Mouse (Mus musculus) forebrain, embryonic 13.5 days (tissue): ENCODE results near the gene Ch25h. TPM values are rescaled to one million over a fixed set of nuclear protein-coding genes. Genes with fewer than 3 reads are reported as not detected.

Experiments
- ATAC-seq: fragments of 200-750 bp; cut with Nextera tagmentation; 2 replicates; pipeline ENCODE4 v1.8.0; 2017
- H3K27ac ChIP-seq: fragments of 300-500 bp; sonication (generic); 2 replicates; pipeline ENCODE4 v1.5.1; 2015; ENCODE audit warnings: inconsistent platforms, mild to moderate bottlenecking, moderate library complexity
- H3K27me3 ChIP-seq: fragments of 300-500 bp; sonication (generic); 2 replicates; pipeline ENCODE4 v1.6.1; 2015; ENCODE audit warnings: mild to moderate bottlenecking, inconsistent platforms
- H3K36me3 ChIP-seq: fragments of 300-500 bp; sonication (generic); 2 replicates; pipeline ENCODE4 v1.6.1; 2015; ENCODE audit warnings: mild to moderate bottlenecking, inconsistent platforms; ENCODE audit not compliant: poor library complexity, severe bottlenecking
- H3K4me1 ChIP-seq: fragments of 300-500 bp; sonication (generic); 2 replicates; pipeline ENCODE4 v1.6.1; 2015; ENCODE audit warnings: inconsistent platforms
- H3K4me2 ChIP-seq: fragments of 300-500 bp; sonication (generic); 2 replicates; pipeline ENCODE4 v1.6.1; 2015; ENCODE audit warnings: inconsistent platforms, mild to moderate bottlenecking, moderate library complexity
- H3K4me3 ChIP-seq: fragments of 300-500 bp; sonication (generic); 2 replicates; pipeline ENCODE4 v1.5.1; 2015; ENCODE audit warnings: mild to moderate bottlenecking, inconsistent platforms
- H3K9ac ChIP-seq: fragments of 300-500 bp; sonication (generic); 2 replicates; pipeline ENCODE4 v1.6.1; 2015; ENCODE audit warnings: mild to moderate bottlenecking, inconsistent platforms
- H3K9me3 ChIP-seq: fragments of 300-500 bp; sonication (generic); replicated peaks from 2 replicates; pipeline ENCODE4 v1.6.1; 2016; ENCODE audit warnings: inconsistent platforms
- WGBS: fragments of 180-500 bp; shearing (Covaris S2); methylation state at CpG from one replicate; pipeline ENCODE4 v1.1.7; 2015; 5-methylcytosine and 5-hydroxymethylcytosine counted together
- polyA plus RNA-seq: library from polyadenylated mRNA; unstranded; fragments of >200 nt; fragmentation: Nextera tagmentation; extraction: Ambion mirVana; gene quantifications from 2 replicates; pipeline ENCODE4 v1.2.1, GENCODE M21; 2015

The Ch25h gene
- polyA plus RNA-seq, 1 experiment from 2014 or later: 0.23 TPM

DNA sequence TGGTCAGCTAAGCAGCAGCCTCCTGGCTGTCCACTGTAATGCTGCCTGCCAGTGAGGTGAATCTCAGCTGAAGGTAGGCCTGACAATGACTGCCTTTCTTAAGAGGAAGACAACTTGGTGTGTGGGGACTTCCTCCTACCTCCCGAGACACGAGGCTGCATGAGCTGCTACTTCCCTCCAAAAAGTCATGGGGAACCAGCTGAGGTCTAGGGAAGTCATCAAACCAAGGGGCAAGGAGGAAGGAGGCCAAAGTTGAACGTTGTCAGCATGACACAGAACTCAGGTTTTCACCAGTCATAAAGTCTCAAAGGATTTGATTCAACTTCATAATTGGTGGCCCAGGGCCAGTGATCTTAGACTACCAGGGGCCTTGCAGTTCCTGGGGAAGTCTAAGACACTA is 40.7 kb upstream of the Ch25h start:
- Histone ChIP-seq H3K27ac (no peak overlapping the region), H3K27me3 (no peaks in the 10 kb centered on the region), H3K36me3 (peaks cover 4% of the 10 kb centered on the region; the same call in 1 of the 2 replicates), H3K4me2 (no peak overlapping the region), H3K4me3 (no peak overlapping the region), H3K4me1 (no peaks in the 10 kb centered on the region), H3K9ac (no peak overlapping the region), H3K9me3 (no peaks in the 10 kb centered on the region)
- ATAC-seq: no peak
- 90% methylated on average over 3 of the region's 3 CpGs for WGBS

DNA sequence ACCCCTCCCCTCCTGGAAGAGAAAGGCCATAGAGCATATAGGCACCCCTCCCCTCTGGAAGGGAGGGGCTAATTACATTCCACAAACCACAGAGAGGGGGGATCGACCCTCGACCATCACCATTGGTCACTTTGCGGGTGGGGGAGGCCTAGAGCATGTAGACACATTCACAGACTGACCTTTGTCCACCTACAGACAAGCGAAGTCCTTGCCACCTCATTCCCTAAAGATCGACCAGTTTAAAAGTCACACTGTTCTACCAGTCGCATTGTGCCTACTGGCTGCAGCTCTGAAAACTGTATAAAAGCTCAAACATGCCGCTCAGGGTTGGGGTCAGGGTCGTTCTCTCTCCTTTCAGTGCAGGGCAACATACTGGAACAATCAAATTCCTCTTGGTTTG is 36.6 kb upstream of the Ch25h start:
- H3K36me3 ChIP-seq: no peaks in the 10 kb centered on the region; the same call in 1 of the 2 replicates
- no peaks in the 10 kb centered on the region for H3K4me1 ChIP-seq
- no peaks in the 10 kb centered on the region for H3K9me3 ChIP-seq
- 77% methylated on average over 8 of the region's 8 CpGs for WGBS
- no peak overlapping the region for H3K4me3 ChIP-seq
- H3K9ac ChIP-seq: no peak overlapping the region
- H3K27ac ChIP-seq: no peak overlapping the region
- no peak for ATAC-seq
- H3K27me3 ChIP-seq: no peaks in the 10 kb centered on the region
- no peak overlapping the region for H3K4me2 ChIP-seq

DNA sequence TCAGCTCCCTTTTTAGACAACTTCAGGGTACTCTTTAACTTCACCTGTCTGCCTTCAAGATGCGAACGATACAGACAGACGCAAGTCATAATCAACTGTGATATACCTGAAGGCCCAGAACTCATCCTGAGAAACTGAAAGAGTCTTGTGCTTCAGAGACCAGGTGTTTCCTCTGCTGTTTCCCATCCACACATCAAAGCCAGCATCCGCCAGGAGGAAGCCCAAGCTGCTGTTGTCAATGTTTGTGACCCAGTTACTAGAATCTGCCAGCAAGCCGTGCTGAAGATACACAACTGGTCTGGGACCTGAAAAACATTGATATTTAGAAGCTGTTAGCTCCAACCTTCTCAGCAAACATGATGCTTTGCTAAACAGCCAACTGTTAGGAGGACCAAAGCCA is 35.8 kb upstream of the Ch25h start:
- WGBS: 93% methylated on average over 5 of the region's 5 CpGs
- Histone ChIP-seq H3K4me3 (no peak overlapping the region), H3K4me1 (no peaks in the 10 kb centered on the region), H3K27ac (no peak overlapping the region), H3K36me3 (no peaks in the 10 kb centered on the region; the same call in 1 of the 2 replicates), H3K9ac (no peak overlapping the region), H3K27me3 (no peaks in the 10 kb centered on the region), H3K4me2 (no peak overlapping the region), H3K9me3 (no peaks in the 10 kb centered on the region)
- no peak for ATAC-seq

DNA sequence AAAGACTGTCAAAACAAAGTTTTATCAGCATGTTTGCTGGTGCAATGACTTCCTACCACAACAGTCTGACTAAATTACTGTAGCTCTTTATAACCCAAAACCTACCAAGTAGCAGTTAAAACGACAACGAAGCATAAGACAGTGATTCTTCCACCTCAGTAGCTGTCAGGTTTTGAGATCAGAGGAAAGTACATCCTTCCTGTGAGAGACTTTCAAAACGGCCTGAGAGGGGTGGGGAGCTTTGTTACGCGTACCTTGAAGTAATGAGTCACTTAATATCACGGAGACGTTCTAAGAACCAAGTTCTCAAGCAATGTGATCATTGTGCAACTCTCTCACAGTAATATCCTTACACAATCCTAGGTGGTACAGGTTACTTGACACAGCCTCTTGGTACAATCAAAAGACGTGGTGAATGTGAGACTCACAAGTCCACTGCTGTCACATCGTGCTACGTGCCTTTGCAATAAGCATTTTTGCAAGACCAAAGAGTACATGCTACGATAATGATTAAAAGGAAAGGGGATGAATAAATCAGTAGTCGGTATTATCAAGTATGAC is 30.3 kb upstream of the Ch25h start:
- Histone ChIP-seq H3K4me3 (no peak overlapping the region), H3K9me3 (no peaks in the 10 kb centered on the region), H3K27me3 (no peaks in the 10 kb centered on the region), H3K4me1 (no peaks in the 10 kb centered on the region), H3K9ac (no peak overlapping the region), H3K27ac (no peak overlapping the region), H3K4me2 (no peak overlapping the region), H3K36me3 (no peaks in the 10 kb centered on the region; the same call in 1 of the 2 replicates)
- WGBS: 83% methylated on average over 12 of the region's 12 CpGs
- no peak for ATAC-seq

DNA sequence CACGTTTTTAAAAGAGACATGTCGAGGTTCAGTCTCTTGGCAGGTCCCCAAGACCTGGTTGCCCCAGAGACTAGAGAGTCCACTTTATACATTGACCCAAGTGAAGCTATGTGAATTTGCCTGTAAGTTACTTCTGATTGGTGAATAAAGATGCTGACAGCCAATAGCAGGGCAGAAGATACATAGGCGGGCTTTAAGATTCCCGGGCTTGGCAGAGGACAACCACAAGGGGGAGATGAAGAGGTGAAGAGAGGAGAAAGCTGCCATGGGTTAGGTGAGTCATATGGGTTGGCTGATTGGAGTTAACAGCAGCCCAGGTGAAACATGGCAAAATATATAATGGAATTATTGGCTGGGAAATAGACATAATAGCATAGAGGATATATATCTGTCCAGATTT is 25.8 kb upstream of the Ch25h start:
- H3K27ac ChIP-seq: no peak overlapping the region
- WGBS: 43% methylated on average over 4 of the region's 4 CpGs
- H3K9ac ChIP-seq: no peak overlapping the region
- H3K4me3 ChIP-seq: no peak overlapping the region
- no peaks in the 10 kb centered on the region for H3K27me3 ChIP-seq
- H3K4me1 ChIP-seq: no peaks in the 10 kb centered on the region
- H3K9me3 ChIP-seq: no peaks in the 10 kb centered on the region
- peak; percentile 62; the same call in 1 of the 2 replicates for ATAC-seq
- no peaks in the 10 kb centered on the region; the same call in 1 of the 2 replicates for H3K36me3 ChIP-seq
- H3K4me2 ChIP-seq: no peak overlapping the region

DNA sequence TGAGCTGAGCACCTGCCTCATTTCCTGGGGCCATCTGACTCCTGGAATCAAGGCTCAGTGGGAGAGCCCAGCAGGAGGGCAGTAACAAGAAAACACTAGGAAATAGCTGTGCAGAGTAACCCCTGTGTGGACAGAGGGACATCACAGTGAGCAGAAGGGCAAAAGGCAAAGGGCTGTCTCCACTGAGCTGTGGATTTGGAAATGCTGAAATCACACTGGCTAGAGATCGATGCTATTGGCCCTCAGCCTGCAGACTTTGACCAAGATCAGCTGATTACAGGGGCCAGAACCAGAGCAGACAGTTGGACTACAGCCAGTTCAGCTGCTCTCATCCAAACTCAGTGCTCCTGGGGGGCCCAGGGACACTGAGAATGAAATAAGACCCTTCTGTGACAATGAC is 21.4 kb upstream of the Ch25h start:
- no peaks in the 10 kb centered on the region for H3K4me1 ChIP-seq
- H3K4me2 ChIP-seq: no peak overlapping the region
- H3K36me3 ChIP-seq: peaks cover 4% of the 10 kb centered on the region
- no peak for ATAC-seq
- no peak overlapping the region for H3K27ac ChIP-seq
- 67% methylated on average over 1 of the region's 1 CpGs for WGBS
- H3K9me3 ChIP-seq: no peaks in the 10 kb centered on the region
- H3K27me3 ChIP-seq: no peaks in the 10 kb centered on the region
- H3K4me3 ChIP-seq: no peak overlapping the region
- no peak overlapping the region for H3K9ac ChIP-seq

DNA sequence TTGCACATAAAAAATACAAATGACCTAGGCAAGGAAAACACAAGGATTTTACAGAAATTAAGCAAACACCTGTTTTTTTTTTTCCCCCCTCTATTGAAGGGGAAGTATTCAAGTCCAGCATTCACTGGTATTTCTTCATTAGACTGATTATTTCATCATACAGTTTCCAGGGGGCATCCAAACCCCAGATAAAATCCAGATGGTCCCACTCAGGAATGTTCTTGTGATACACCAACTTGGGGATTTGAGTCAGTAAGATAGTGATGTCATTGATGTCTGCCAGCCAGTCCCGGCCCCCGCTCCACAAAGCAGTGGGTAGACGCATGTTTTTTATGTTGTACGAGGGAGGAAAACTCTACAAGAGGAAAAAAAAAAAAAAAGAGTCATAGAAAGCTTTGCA is 18.9 kb upstream of the Ch25h start:
- Histone ChIP-seq H3K4me1 (no peaks in the 10 kb centered on the region), H3K27ac (no peak overlapping the region), H3K4me3 (no peak overlapping the region), H3K9ac (no peak overlapping the region), H3K27me3 (no peaks in the 10 kb centered on the region), H3K9me3 (no peaks in the 10 kb centered on the region), H3K36me3 (peaks cover 4% of the 10 kb centered on the region; the same call in 1 of the 2 replicates), H3K4me2 (no peak overlapping the region)
- 87% methylated on average over 4 of the region's 4 CpGs for WGBS
- no peak for ATAC-seq

DNA sequence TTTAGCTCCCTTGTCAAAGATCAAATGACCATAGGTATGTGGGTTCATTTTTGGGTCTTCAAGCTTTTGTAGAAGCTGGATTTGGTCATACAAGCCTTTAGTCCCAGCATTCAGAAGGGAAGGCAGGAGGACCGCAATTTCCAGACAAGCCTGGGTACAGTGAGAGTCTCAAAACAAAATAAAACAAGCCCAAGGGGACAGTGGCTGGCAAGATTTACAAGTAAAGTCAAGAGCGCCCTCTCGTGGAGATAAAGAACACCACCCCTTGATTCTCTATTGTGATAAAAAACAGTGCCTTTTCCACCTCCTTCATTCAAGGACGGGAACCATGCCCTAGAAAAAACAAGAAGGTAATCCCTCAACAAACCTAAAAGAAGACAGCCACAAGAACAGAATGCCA is 8.6 kb upstream of the Ch25h start:
- ATAC-seq: no peak
- H3K4me2 ChIP-seq: no peak overlapping the region
- H3K27me3 ChIP-seq: no peaks in the 10 kb centered on the region
- no peak overlapping the region for H3K9ac ChIP-seq
- H3K4me3 ChIP-seq: no peak overlapping the region
- no peaks in the 10 kb centered on the region for H3K4me1 ChIP-seq
- H3K9me3 ChIP-seq: no peaks in the 10 kb centered on the region
- no peaks in the 10 kb centered on the region for H3K36me3 ChIP-seq
- no peak overlapping the region for H3K27ac ChIP-seq
- 12% methylated on average over 4 of the region's 4 CpGs for WGBS

DNA sequence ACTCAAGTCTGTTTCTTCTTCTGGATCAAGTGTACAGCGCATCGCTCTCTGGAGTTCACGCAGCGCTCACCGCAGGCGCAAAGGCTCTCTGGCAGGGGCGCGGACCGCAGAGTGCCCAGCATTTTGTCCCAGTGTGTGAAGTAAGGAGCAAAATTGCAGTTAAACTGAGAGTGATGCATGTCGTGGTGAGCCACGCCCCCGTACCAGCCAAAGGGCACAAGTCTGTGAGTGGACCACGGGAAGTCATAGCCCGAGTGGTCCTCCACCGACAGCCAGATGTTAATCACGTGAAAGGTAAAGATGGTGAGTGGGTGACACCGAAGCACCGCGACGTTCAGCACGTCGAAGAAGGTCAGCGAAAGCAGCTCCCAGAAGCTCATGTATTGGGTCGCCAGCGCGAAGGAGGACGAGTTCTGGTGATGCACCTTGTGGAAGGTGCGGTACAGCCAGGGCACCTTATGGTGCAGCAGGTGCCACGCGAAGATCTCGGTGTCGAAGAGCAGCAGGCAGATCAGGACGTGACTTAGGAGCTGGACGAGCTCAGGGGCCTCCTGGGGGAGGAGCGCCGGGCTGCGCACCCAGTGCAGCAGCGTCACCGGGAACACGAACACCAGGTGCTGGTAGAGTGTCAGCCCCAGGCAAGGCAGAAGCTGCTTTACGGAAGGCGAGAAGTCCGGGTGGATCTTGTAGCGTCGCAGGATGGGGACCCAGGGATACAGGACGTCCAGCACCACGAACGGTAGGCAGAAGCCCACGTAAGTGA is 555 bp downstream of the Ch25h start:
- Histone ChIP-seq H3K4me1 (peaks cover 17% of the 10 kb centered on the region), H3K27ac (no peak overlapping the region), H3K4me2 (peak overlapping the region; percentile 96), H3K4me3 (peak overlapping the region; percentile 57), H3K9ac (peak overlapping the region; percentile 61), H3K36me3 (no peaks in the 10 kb centered on the region), H3K9me3 (no peaks in the 10 kb centered on the region), H3K27me3 (peaks cover 41% of the 10 kb centered on the region)
- ATAC-seq: peak; percentile 85
- WGBS: 5% methylated on average over 49 of the region's 49 CpGs

DNA sequence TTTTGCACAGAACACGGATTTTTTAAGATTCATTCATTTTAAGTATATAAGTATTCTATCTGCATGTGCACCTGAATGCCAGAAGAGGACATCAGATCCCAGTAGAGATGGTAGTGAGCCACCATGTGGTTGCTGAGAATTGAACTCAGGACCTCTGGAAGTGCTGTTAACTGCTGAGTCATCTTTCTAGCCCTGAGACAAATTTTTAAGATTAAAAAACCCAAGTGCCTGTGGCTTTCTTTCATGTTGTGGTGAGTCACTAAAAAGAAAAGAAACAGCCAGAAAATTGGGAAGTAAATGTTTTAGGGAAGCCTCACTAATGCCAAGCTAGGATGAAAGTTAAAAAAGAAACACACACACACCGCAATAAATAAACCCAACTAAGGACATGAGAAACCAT is 3.3 kb downstream of the Ch25h start:
- H3K36me3 ChIP-seq: no peaks in the 10 kb centered on the region
- no peak overlapping the region for H3K27ac ChIP-seq
- no peak for ATAC-seq
- peaks cover 17% of the 10 kb centered on the region for H3K4me1 ChIP-seq
- H3K9ac ChIP-seq: no peak overlapping the region
- H3K4me3 ChIP-seq: no peak overlapping the region
- H3K4me2 ChIP-seq: no peak overlapping the region
- H3K27me3 ChIP-seq: peaks cover 41% of the 10 kb centered on the region
- no peaks in the 10 kb centered on the region for H3K9me3 ChIP-seq
- WGBS: 82% methylated on average over 2 of the region's 2 CpGs

DNA sequence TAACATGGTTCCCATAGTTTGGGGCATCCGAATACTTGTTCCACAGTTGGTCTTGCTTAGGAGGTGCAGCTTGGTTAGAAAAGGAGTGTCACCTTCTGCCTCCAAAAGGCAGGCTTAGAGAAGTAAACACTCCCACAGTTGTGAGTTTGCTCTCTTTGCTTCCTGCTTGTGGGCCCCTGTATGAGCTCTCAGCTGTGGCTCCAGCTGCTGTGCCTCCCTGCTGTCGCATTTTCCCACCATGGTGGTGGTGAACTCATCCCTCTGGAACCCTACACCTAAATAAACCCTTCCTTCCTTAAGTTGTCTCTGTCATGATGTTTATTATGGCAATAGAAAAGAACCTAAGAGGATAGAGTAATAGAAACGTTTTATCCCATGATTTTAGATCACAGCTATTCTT is 6.2 kb downstream of the Ch25h start:
- no peak overlapping the region for H3K27ac ChIP-seq
- no peak overlapping the region for H3K9ac ChIP-seq
- no peaks in the 10 kb centered on the region for H3K36me3 ChIP-seq
- 44% methylated on average over 3 of the region's 3 CpGs for WGBS
- H3K4me1 ChIP-seq: no peaks in the 10 kb centered on the region
- no peak overlapping the region for H3K4me2 ChIP-seq
- no peak overlapping the region for H3K4me3 ChIP-seq
- H3K27me3 ChIP-seq: peaks cover 16% of the 10 kb centered on the region
- no peak for ATAC-seq
- no peaks in the 10 kb centered on the region for H3K9me3 ChIP-seq

DNA sequence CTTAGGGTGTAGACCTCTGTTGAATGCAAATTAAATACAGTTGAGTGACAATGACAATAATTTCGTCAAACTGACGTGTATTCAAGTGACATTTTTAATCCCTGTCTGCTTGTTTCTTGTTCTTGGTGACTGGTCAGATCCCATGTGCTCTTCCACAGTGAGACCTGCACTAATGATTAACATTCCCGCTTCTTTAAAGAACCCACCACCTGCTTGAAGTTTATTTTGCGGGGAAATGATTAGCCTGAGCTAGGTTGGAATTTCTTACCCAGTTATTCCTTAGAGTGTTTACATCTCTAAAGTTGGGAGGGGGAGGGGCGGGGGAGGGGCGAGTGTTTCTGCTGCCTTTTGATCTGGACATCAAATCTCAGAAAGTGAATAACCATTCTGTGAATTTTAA is 6.7 kb downstream of the Ch25h start:
- ATAC-seq: no peak
- no peaks in the 10 kb centered on the region for H3K4me1 ChIP-seq
- H3K9ac ChIP-seq: no peak overlapping the region
- no peak overlapping the region for H3K27ac ChIP-seq
- H3K36me3 ChIP-seq: no peaks in the 10 kb centered on the region
- WGBS: 27% methylated on average over 6 of the region's 6 CpGs
- peaks cover 11% of the 10 kb centered on the region for H3K27me3 ChIP-seq
- no peak overlapping the region for H3K4me2 ChIP-seq
- no peak overlapping the region for H3K4me3 ChIP-seq
- no peaks in the 10 kb centered on the region for H3K9me3 ChIP-seq

DNA sequence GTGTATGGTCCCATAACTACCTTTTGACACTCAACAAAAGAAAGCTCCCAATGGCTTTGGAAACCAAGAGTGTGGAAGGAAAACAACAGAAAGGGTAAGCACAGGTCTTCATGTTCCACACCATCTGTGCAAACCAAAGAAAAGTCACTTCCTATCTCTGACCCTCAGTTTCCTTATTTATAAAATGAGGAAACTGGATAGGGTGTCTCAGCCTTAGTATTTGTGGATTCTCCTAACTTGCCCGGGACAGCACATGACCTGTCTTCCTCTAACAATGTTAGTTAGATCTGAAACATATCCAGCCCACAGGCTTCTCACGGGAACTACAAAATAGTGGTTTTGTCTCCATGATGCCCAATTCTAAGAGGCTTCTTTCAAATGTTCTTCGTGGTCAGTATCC is 10.5 kb downstream of the Ch25h start:
- Histone ChIP-seq H3K27me3 (no peaks in the 10 kb centered on the region), H3K4me2 (no peak overlapping the region), H3K9me3 (no peaks in the 10 kb centered on the region), H3K4me1 (no peaks in the 10 kb centered on the region), H3K9ac (no peak overlapping the region), H3K27ac (no peak overlapping the region), H3K4me3 (no peak overlapping the region), H3K36me3 (no peaks in the 10 kb centered on the region)
- ATAC-seq: no peak
- 78% methylated on average over 3 of the region's 3 CpGs for WGBS
